Mouse (Mus musculus): ENCODE measurements around the gene Spns2.

The Spns2 gene

GRCm38 (mm10) chr11:72489881-72490301 lies at the start of gene Spns2:
Spns2 (minus strand) TSS chr11:72489904.
- peak; percentile 44 for DNase-seq (ENCODE audit: low read depth, low spot score)

GRCm38 (mm10) chr11:72538811-72539210 lies 49.1 kb upstream of the Spns2 start:
- DNase-seq (ENCODE audit: low read depth, low spot score) = no peak

GRCm38 (mm10) chr11:72538037-72538755 lies 48.5 kb upstream of the Spns2 start:
- DNase-seq (ENCODE audit: low read depth, low spot score) = no peak

GRCm38 (mm10) chr11:72537503-72537902 lies 47.8 kb upstream of the Spns2 start:
- no peak for DNase-seq (ENCODE audit: low read depth, low spot score)

- no peak for DNase-seq (ENCODE audit: low read depth, low spot score)
These were observed 45.8 kb upstream of the Spns2 start for GRCm38 (mm10) chr11:72535519-72535918.

GRCm38 (mm10) chr11:72532890-72533289 lies 43.2 kb upstream of the Spns2 start:
- no peak for DNase-seq (ENCODE audit: low read depth, low spot score)

- no peak for DNase-seq (ENCODE audit: low read depth, low spot score)
These were observed 41.9 kb upstream of the Spns2 start for GRCm38 (mm10) chr11:72531632-72532031.

GRCm38 (mm10) chr11:72531144-72531543 lies 41.4 kb upstream of the Spns2 start:
- no peak for DNase-seq (ENCODE audit: low read depth, low spot score)

GRCm38 (mm10) chr11:72526190-72526589 lies 36.5 kb upstream of the Spns2 start:
- no peak for DNase-seq (ENCODE audit: low read depth, low spot score)

- DNase-seq (ENCODE audit: low read depth, low spot score) = no peak
These were observed 34.0 kb upstream of the Spns2 start for GRCm38 (mm10) chr11:72523711-72524110.

GRCm38 (mm10) chr11:72522616-72523041 lies 32.9 kb upstream of the Spns2 start:
- DNase-seq (ENCODE audit: low read depth, low spot score) = no peak

GRCm38 (mm10) chr11:72521598-72522541 lies 32.2 kb upstream of the Spns2 start:
- DNase-seq (ENCODE audit: low read depth, low spot score) = no peak

- no peak for DNase-seq (ENCODE audit: low read depth, low spot score)
These were observed 30.2 kb upstream of the Spns2 start for GRCm38 (mm10) chr11:72519895-72520294.

- no peak for DNase-seq (ENCODE audit: low read depth, low spot score)
These were observed 29.5 kb upstream of the Spns2 start for GRCm38 (mm10) chr11:72519189-72519588.

- no peak for DNase-seq (ENCODE audit: low read depth, low spot score)
These were observed 28.7 kb upstream of the Spns2 start for GRCm38 (mm10) chr11:72518449-72518848.

GRCm38 (mm10) chr11:72514967-72515366 lies 25.3 kb upstream of the Spns2 start:
- DNase-seq (ENCODE audit: low read depth, low spot score) = no peak

GRCm38 (mm10) chr11:72508651-72509050 lies 18.9 kb upstream of the Spns2 start:
- DNase-seq (ENCODE audit: low read depth, low spot score) = no peak

GRCm38 (mm10) chr11:72507651-72508050 lies 17.9 kb upstream of the Spns2 start:
- no peak for DNase-seq (ENCODE audit: low read depth, low spot score)

- DNase-seq (ENCODE audit: low read depth, low spot score) = no peak
These were observed 14.5 kb upstream of the Spns2 start for GRCm38 (mm10) chr11:72504016-72504797.

GRCm38 (mm10) chr11:72503501-72503921 lies 13.8 kb upstream of the Spns2 start:
- no peak for DNase-seq (ENCODE audit: low read depth, low spot score)

GRCm38 (mm10) chr11:72502236-72502635 lies 12.5 kb upstream of the Spns2 start:
- no peak for DNase-seq (ENCODE audit: low read depth, low spot score)

Measured in retina, adult 2 months (tissue).